Mouse (Mus musculus): ENCODE results near the gene Gng13.

GRCm38 (mm10) chr17:25765886-25766285, 48.9 kb downstream of the Gng13 start:
- TF ChIP-seq CTCF (IDR thresholded peaks at IDR 0.05; ENCODE audit: low read depth) (no peak), EP300 (IDR thresholded peaks at IDR 0.05; ENCODE audit: low read depth) (no peak)

Data from liver, embryonic 14.5 days (tissue).